Mouse (Mus musculus): Measurements from ENCODE around the gene Tgfbrap1.
"Not testable (repeated sequence)": the region's sequence is repeated elsewhere in the genome, so short reads cannot be mapped to it uniquely, and the experiment has no call there.

Tgfbrap1 gene

GRCm38 (mm10) chr1:43110556-43110955 lies 12.1 kb upstream of the Tgfbrap1 start:
- peak; percentile 60 to 73 for DNase-seq

DNA sequence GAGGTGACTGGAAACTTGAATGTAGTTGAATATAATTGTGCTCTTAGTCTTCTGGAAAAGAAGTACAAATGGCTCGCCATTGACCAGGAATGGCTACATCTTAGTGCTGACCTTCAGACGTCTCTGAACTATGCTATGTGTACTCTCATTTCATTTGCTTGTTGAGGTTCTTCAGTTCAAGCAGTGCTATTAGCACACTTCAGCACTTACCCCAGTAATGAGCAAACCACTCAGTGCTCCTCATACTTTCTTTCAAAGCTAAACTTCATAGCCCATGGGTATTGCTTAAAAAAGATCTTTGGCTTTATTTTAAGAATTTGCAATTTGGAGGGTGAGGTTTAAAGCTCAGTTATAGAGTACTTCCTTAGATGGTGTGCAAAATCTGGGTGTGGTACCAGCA lies 10.3 kb upstream of the Tgfbrap1 start:
- DNase-seq: no peak

DNA sequence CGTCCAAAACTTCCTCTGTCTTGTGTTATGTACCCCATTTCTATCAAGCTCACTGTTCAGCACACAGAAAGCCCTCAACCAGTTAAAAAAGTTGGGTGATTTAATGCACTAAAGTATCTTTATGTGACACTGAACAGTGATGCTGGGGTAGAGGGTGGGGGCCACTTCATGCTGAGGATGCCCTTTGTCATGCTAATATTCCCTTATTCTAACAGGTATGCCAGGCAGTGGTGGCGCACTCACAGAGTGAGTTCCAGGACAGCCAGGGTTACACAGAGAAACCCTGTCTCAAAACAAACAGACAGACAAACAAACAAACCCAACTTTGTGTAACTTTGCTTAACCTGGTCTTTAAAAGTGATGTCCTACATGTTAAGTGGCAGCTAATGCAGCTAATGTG lies 4.2 kb downstream of the Tgfbrap1 start:
- DNase-seq: no peak

DNA sequence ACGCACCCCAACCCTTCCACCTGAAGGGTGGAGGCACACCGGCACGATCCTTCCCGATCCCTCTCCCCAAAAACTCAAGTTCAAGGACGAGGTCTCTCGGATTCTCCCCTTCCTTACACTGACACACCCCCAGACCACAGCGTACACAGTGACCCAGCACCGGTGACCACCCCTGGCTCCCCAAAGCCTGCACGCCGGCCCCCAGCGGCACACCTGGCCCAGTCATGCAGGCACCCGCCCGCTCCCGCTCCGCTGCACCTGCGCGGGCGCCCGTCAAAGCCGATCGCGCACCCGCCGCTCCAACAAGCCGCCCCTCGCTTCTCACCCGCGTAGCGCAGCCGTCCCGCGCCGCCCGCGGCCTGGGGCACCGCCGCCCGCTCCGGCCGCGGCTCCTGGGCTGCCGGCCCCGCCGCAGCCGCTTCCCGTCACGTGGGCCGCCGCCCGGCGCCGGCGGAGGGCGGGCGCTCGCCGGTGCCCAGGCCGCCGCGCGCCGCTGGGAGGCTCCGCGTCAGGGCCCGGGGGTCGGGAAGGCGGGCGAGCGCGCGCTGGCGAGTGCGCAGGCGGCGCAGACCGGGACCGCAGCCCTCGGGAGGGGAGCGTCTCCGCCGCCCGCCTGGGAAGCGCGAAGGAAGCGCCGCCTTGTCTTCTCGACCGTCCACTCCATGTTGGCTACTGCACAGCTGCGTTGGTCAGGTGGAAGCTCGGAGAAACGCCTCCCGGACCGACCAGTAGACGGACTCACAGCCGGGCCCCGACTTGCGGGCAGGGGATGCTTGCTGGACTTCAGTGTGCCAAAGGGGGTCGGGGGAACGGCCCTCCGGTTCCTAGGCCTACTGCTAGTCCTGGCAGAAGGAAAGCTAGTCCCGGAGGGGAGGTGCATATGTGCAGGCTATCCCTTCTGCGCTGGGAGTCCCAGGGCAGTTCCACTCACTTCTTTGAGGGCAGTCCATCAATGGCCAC lies 6.1 kb downstream of the Tgfbrap1 start:
- DNase-seq: peak; percentile 70 to 86

GRCm38 (mm10) chr1:43091306-43092055 lies 7.0 kb downstream of the Tgfbrap1 start:
- no peak for DNase-seq

DNA sequence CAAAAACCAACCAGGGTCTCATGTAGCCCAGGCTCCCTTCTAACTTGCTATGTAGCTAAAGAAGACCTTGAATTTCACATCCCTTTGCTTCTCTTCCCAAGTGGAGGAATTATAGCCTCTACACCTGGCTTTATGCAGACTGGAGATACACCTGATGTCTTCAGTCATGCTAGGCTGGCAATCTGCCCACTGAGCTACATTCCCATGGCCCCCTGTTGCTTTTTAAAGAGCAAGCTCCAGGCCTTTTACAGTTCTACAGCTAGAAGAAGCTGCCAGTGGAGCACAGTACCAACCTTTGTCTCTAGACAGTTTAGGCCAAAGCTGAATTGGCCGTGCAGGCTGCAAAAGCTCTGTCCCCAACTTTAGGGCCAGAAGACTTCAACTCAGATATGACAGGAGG lies 8.0 kb downstream of the Tgfbrap1 start:
- DNase-seq: no peak

- DNase-seq: no peak
Measured at GRCm38 (mm10) chr1:43082946-43083345, 15.5 kb downstream of the Tgfbrap1 start.

DNA sequence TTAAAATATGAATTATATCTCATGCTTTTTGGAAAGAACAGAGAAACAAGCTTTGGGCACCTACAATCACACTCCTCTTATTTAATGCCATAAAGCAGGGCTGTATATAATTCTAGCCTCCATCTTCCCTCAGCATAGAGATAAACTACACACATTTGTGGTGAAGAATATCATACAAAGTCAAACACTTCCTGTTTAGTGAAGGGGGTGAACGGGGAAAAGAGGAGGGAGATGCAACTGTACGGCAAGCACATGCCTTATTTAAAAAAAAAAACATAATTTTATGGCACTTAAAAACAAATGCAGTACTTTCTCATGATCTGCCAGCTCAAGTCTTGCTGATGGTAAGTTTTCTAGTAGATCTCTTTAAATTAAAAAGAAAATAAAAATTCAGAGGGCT lies 20.3 kb downstream of the Tgfbrap1 start:
- DNase-seq: no peak

- DNase-seq: no peak
Measured at GRCm38 (mm10) chr1:43074791-43075190, 23.6 kb downstream of the Tgfbrap1 start.

GRCm38 (mm10) chr1:43072561-43072960 lies 25.9 kb downstream of the Tgfbrap1 start:
- DNase-seq: no peak

DNA sequence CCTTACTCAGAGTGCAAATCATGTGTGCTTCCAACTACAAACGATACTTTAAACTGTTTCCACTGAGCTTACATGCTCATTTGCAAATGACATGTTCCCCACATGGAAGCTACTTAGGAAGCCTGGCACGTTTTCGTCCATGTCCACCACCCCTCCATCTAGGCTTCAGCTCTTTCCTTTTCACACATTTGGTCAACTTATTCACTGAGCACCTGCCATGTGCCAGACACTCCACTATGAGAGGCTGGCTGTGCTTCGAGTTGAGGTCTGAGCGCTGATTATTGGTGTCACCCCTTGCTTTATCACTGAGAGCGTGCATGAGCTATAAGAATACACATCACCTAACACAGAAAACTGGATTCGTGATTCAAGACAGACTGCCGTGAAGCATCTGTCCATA lies 26.4 kb downstream of the Tgfbrap1 start:
- DNase-seq: no peak

DNA sequence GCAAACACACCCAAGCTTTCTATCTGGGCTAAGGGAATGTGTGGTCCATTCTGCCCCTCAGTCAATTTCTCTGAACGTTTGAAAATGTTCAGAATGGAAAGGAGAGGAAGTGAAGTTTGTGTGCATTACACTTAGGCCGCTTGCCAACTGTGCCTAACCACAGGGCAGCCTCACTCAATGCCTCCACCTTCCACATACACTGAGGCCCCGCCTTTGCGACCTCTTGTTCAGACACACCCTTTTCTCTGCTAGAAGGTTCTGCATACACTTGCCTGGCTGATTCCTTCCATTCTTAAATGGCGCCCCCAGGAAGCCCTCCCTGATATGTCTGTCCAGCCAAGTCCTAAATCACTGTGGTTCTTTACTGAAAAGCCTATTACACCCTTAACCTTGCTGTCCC lies 27.7 kb downstream of the Tgfbrap1 start:
- peak; percentile 34 to 63 for DNase-seq

DNA sequence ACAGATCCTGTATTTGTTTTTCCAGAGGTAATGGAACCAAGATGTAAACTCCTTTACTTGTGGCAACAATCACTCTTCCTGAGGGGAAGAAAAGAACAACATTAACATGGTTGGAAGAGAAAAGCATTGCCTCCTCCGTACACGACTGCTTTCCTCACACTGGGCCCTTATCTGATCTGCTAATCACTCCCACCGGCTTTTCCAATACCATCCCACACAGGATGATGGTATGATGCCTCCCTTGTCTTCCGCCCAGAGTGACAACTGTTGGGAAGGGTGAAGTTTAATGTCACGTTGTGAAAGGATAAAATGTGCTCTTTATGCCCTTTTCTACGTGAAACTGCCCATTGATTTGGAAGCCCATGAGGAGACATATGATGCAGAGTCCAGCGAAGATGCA lies 30.9 kb downstream of the Tgfbrap1 start:
- DNase-seq: no peak

GRCm38 (mm10) chr1:43066573-43066972 lies 31.9 kb downstream of the Tgfbrap1 start:
- DNase-seq: peak in 1 of 2 experiments; percentile 60

DNA sequence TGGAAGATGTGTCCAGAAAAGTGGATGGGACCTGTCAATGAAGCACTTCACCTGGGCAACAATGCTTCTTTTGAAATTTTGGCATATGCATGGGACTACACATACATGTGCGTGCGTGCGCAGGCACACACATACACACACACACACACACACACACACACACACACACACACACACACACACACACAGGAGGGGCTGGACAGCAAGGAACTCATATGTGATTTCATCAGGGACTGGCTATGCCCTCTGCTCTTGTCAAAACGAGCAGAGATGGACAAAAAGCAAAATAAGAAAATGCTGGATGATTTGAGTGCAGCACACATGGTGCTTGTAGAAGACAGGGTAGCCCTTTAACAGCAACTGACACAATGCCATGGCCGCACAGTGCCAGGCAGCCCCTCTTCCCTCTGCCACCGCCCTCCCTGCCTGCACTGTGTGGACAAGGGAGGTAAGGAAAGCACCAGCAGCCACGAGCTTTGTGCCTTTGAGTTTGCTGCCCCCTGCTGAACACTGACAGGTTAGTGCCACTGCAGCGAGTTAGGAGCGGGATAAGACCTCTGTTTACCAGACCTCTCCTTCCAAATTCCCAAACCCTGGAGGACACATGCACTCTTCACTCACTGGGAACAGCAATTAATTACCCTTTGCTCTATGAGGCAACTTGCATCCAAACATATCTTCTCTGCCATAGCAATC lies 32.7 kb downstream of the Tgfbrap1 start:
- peak; percentile 74 to 78 for DNase-seq

GRCm38 (mm10) chr1:43051903-43052302 lies 46.5 kb downstream of the Tgfbrap1 start:
- DNase-seq: no peak

- no peak for DNase-seq
Measured at GRCm38 (mm10) chr1:43047811-43048210, 50.6 kb downstream of the Tgfbrap1 start.

- DNase-seq: no peak
Measured at GRCm38 (mm10) chr1:43046990-43047389, 51.4 kb downstream of the Tgfbrap1 start.

DNA sequence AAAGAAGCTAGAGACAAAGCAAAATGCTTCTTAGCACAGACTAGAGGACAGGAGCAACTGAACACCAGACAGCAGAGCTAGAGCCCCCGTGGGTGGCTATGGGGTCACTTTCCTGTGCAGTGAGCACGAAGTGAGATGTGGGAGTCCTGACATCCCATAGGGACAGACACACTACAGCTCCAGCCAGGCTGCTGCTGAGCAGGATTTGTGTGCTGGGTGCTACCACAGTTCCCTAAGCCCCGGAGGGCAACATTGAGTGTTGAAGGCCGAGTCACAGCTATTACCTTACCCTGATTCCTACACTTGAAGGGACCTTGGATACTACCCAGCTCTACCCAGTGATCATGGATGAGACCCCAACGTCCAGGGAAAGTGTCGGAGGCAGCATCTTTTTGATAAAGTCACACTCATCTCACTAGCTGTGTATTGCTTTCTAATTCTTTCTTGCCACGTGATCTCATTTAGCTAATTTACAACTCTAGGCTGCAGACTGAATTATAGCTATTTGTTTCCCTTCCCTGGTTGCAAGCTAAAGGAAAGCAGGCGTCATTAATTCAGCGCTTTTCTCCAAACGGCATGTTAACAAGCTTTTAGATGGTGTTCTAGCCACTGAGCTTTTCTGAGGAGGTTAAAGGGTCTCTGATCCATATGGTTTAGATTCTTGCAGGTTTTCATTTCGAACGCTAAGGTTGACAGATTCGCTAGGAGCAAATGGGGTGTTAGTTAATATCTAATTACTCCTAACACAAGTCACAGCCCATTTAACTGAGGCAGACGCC lies 53.0 kb downstream of the Tgfbrap1 start:
- no peak for DNase-seq

GRCm38 (mm10) chr1:43042271-43042670 lies 56.2 kb downstream of the Tgfbrap1 start:
- no peak for DNase-seq

DNA sequence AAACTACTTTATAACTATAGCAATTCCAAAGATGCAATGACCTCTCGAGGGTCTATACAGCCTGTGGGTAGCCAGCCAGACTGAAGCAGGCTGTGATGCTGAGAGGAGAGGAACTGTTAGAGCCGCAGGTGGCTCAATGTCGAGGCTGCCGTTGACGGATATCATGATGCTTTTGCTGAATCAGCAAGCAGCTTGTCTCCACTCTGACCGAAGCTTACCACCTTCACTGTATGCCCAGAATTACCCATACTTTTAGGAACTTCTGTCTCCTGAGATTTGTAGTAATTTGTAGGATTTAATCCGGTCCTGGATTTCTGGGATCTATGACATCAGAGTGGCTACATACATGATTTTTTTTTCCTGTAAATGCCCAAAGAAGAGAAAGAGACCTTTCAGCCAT lies 62.4 kb downstream of the Tgfbrap1 start:
- no peak for DNase-seq

DNA sequence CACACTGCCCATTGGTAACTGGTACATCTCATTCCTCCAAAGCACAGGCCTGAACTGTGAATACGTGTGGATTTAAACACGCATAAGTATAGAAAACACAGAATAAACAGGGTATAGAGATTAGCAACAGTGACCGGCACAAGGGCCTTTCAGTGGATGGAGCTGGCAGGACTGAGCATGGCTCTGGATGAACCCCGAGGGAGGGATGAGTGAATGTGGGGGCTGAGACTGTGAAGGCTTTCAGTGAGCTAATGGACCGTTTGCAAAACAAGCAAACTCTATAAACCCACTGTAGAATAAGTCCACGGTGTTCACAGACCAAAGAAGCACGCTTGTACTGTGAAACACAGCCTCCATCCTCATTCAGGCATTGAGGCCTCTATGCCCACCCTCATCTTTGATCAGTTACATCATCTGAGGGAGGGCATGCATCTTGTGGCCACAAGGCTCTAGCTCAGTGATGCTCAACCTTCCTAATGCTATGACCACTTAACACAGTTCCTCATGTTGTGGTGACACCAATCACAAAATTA lies 83.2 kb downstream of the Tgfbrap1 start:
- DNase-seq: not testable (repeated sequence)

Data from lung, postnatal 4 days (tissue).